Mouse (Mus musculus) spleen, adult 2 months (tissue): ENCODE measurements around the gene Ackr1. TPM values are rescaled to one million over a fixed set of nuclear protein-coding genes. Genes with fewer than 3 reads are reported as not detected.

ENCODE experiments used
- DNase-seq, 2 experiments: peaks; one replicate each; pipeline versions ENCODE4 v3.0.0 to v3.0.0-alpha.2; 2012 to 2021; ENCODE audit warnings: low spot score in 2 of 2, low read depth in 1 of 2
- H3K27ac ChIP-seq: fragments of 200-500 bp; 2 replicates; pipeline ENCODE4 v1.5.1; 2012; ENCODE audit warnings: low read length, inconsistent platforms; ENCODE audit not compliant: insufficient read depth
- H3K27me3 ChIP-seq: fragments of 200-500 bp; 2 replicates; pipeline ENCODE4 v1.6.1; 2012; ENCODE audit warnings: mild to moderate bottlenecking, moderate library complexity, low read length, inconsistent platforms; ENCODE audit not compliant: control insufficient read depth, insufficient read depth
- H3K36me3 ChIP-seq: fragments of 200-500 bp; 2 replicates; pipeline ENCODE4 v1.6.1; 2012; ENCODE audit warnings: mild to moderate bottlenecking, low read length, inconsistent platforms; ENCODE audit not compliant: control insufficient read depth, insufficient read depth
- H3K4me1 ChIP-seq: fragments of 200-500 bp; 2 replicates; pipeline ENCODE4 v1.6.1; 2011; ENCODE audit warnings: inconsistent platforms; ENCODE audit not compliant: control insufficient read depth, insufficient read depth, insufficient read length
- H3K4me3 ChIP-seq: fragments of 200-500 bp; 2 replicates; pipeline ENCODE4 v1.5.1; 2011; ENCODE audit warnings: mild to moderate bottlenecking, inconsistent platforms; ENCODE audit not compliant: insufficient read depth, insufficient read length; ENCODE audit errors: extremely low read depth
- CTCF ChIP-seq: fragments of 200-500 bp; IDR thresholded peaks from 2 replicates; pipeline ENCODE4 v1.5.1; 2011; ENCODE audit warnings: mild to moderate bottlenecking, inconsistent platforms; ENCODE audit not compliant: insufficient read depth, insufficient read length, insufficient replicate concordance; ENCODE audit errors: extremely low read depth
- POLR2A ChIP-seq: fragments of 200-500 bp; IDR thresholded peaks from 2 replicates; pipeline ENCODE4 v1.6.1; 2011; ENCODE audit warnings: low read depth, low read length, inconsistent platforms
- WGBS: fragments of 180-500 bp; shearing (Covaris S2); methylation state at CpG from one replicate; pipeline ENCODE4 v1.1.7; 2018; 5-methylcytosine and 5-hydroxymethylcytosine counted together
- polyA plus RNA-seq: library from polyadenylated mRNA; depleted of rRNA; stranded (reverse); fragments of >200 nt; gene quantifications from 2 replicates; pipeline ENCODE4 v1.2.3, GENCODE M21; 2012

Gene Ackr1
- polyA plus RNA-seq, 1 experiment = 13.2 TPM

GRCm38 (mm10) chr1:173367356-173368046 lies 34.0 kb upstream of the Ackr1 start, which contains the start of gene Cadm3:
Gene Cadm3, minus strand, starts transcription at chr1:173367695.
- Histone ChIP-seq H3K27me3 (peaks cover 12% of the 10 kb centered on the region), H3K4me1 (no peaks in the 10 kb centered on the region), H3K4me3 (peak within 1 kb of the TSS; percentile 10; the same call in 1 of the 2 replicates), H3K36me3 (no peaks in the 10 kb centered on the region), H3K27ac (no peak within 1 kb of the TSS)
- TF ChIP-seq POLR2A = no peak
- no peak for TF ChIP-seq CTCF
- no peak for DNase-seq
- 4% methylated on average over 46 of the region's 46 CpGs for WGBS

- H3K36me3 ChIP-seq = no peaks in the 10 kb centered on the region
- H3K4me1 ChIP-seq = no peaks in the 10 kb centered on the region
- no peak for TF ChIP-seq CTCF
- TF ChIP-seq POLR2A = no peak
- 3% methylated on average over 30 of the region's 31 CpGs for WGBS
- no peak overlapping the region for H3K27ac ChIP-seq
- no peak for DNase-seq
- peaks cover 12% of the 10 kb centered on the region for H3K27me3 ChIP-seq
- H3K4me3 ChIP-seq = peak overlapping the region; percentile 10; the same call in 1 of the 2 replicates
These were observed 33.3 kb upstream of the Ackr1 start for GRCm38 (mm10) chr1:173366701-173367355.

GRCm38 (mm10) chr1:173365970-173366409 lies 32.4 kb upstream of the Ackr1 start:
- H3K27me3 ChIP-seq = peaks cover 12% of the 10 kb centered on the region
- no peak overlapping the region for H3K27ac ChIP-seq
- no peak for DNase-seq
- no peaks in the 10 kb centered on the region for H3K4me1 ChIP-seq
- H3K4me3 ChIP-seq = no peak overlapping the region; the same call in 1 of the 2 replicates
- TF ChIP-seq POLR2A (no peak), CTCF (no peak)
- WGBS = 2% methylated on average over 12 of the region's 13 CpGs
- no peaks in the 10 kb centered on the region for H3K36me3 ChIP-seq

GRCm38 (mm10) chr1:173364125-173364800 lies 30.7 kb upstream of the Ackr1 start:
- 82% methylated on average over 4 of the region's 4 CpGs for WGBS
- TF ChIP-seq CTCF = no peak
- TF ChIP-seq POLR2A = no peak

GRCm38 (mm10) chr1:173363436-173363835 lies 29.9 kb upstream of the Ackr1 start:
- TF ChIP-seq POLR2A = no peak
- no peak for TF ChIP-seq CTCF
- Histone ChIP-seq H3K36me3 (no peaks in the 10 kb centered on the region), H3K4me1 (no peaks in the 10 kb centered on the region), H3K27me3 (peaks cover 12% of the 10 kb centered on the region), H3K27ac (no peak overlapping the region), H3K4me3 (no peak overlapping the region)
- no peak for DNase-seq
- 82% methylated on average over 2 of the region's 2 CpGs for WGBS

More at GRCm38 (mm10) chr1:173364125-173364800, 30.7 kb upstream of the Ackr1 start:
- Histone ChIP-seq H3K4me1 (no peaks in the 10 kb centered on the region), H3K27ac (no peak overlapping the region), H3K27me3 (peaks cover 12% of the 10 kb centered on the region), H3K4me3 (no peak overlapping the region), H3K36me3 (no peaks in the 10 kb centered on the region)
- DNase-seq = no peak

GRCm38 (mm10) chr1:173361651-173362050 lies 28.1 kb upstream of the Ackr1 start:
- H3K36me3 ChIP-seq = no peaks in the 10 kb centered on the region
- no peak for DNase-seq
- H3K27ac ChIP-seq = no peak overlapping the region
- H3K4me1 ChIP-seq = no peaks in the 10 kb centered on the region
- 29% methylated on average over 6 of the region's 6 CpGs for WGBS
- TF ChIP-seq CTCF (no peak), POLR2A (no peak)
- no peak overlapping the region for H3K4me3 ChIP-seq
- H3K27me3 ChIP-seq = peaks cover 3% of the 10 kb centered on the region; the same call in 1 of the 2 replicates
